Mouse (Mus musculus) myocyte (in vitro differentiated cells): ENCODE measurements around the gene Gm20075. TPM values are rescaled to one million over a fixed set of nuclear protein-coding genes. Genes with fewer than 3 reads are reported as not detected.
"Not testable (repeated sequence)": the region's sequence is repeated elsewhere in the genome, so short reads cannot be mapped to it uniquely, and the experiment has no call there.

Source experiments
- H3K27me3 ChIP-seq: one replicate; pipeline ENCODE4 v1.6.1; 2011; ENCODE audit not compliant: control insufficient read depth, insufficient read depth, insufficient read length
- H3K36me3 ChIP-seq: one replicate; pipeline ENCODE4 v1.6.1; 2011; ENCODE audit not compliant: control insufficient read depth, insufficient read depth
- H3K4me2 ChIP-seq: one replicate; pipeline ENCODE4 v1.6.1; 2011; ENCODE audit warnings: low read depth, control low read depth
- H3K4me3 ChIP-seq: one replicate; pipeline ENCODE4 v1.5.1; 2011; ENCODE audit warnings: mild to moderate bottlenecking, control low read depth, moderate library complexity
- H3K79me2 ChIP-seq: one replicate; pipeline ENCODE4 v1.6.1; 2011; ENCODE audit not compliant: control insufficient read depth, insufficient read depth
- H3ac ChIP-seq: one replicate; pipeline ENCODE4 v1.6.1; 2011; ENCODE audit not compliant: control insufficient read depth, insufficient read length
- CEBPB ChIP-seq: IDR thresholded peaks from 2 replicates; pipeline ENCODE4 v1.6.1; 2011; ENCODE audit warnings: mild to moderate bottlenecking, moderate library complexity; ENCODE audit not compliant: poor library complexity, insufficient read depth, severe bottlenecking
- E2F4 ChIP-seq: IDR thresholded peaks from one replicate; pipeline ENCODE4 v1.6.1; 2011; ENCODE audit warnings: mild to moderate bottlenecking, control low read depth, moderate library complexity; ENCODE audit not compliant: insufficient read depth
- MAX ChIP-seq: IDR thresholded peaks from one replicate; pipeline ENCODE4 v1.6.1; 2011; ENCODE audit warnings: low read depth, mild to moderate bottlenecking, control low read depth
- MYOD1 ChIP-seq, 3 experiments: IDR thresholded peaks; one replicate each; pipeline ENCODE4 v1.6.1; 2011; ENCODE audit warnings: control low read depth in 2 of 3, low read depth in 2 of 3, mild to moderate bottlenecking in 2 of 3, moderate library complexity in 1 of 3; ENCODE audit not compliant: insufficient read length in 2 of 3, control insufficient read depth in 1 of 3
- MYOG ChIP-seq, 3 experiments: IDR thresholded peaks; one replicate each; pipeline ENCODE4 v1.6.1; 2011; ENCODE audit warnings: control low read depth in 2 of 3, low read depth in 2 of 3, mild to moderate bottlenecking in 2 of 3; ENCODE audit not compliant: insufficient read length in 2 of 3, control insufficient read depth in 1 of 3, insufficient read depth in 1 of 3
- POLR2A ChIP-seq: IDR thresholded peaks from one replicate; pipeline ENCODE4 v1.6.1; 2011; ENCODE audit warnings: low read depth, mild to moderate bottlenecking, control low read depth, moderate library complexity; ENCODE audit not compliant: insufficient read length
- POLR2AphosphoS2 ChIP-seq: IDR thresholded peaks from one replicate; pipeline ENCODE4 v1.6.1; 2011; ENCODE audit warnings: low read depth, control low read depth; ENCODE audit not compliant: insufficient read length
- REST ChIP-seq: IDR thresholded peaks from one replicate; pipeline ENCODE4 v1.6.1; 2011; ENCODE audit warnings: mild to moderate bottlenecking, control low read depth, moderate library complexity; ENCODE audit not compliant: insufficient read depth, insufficient read length
- SRF ChIP-seq: IDR thresholded peaks from one replicate; pipeline ENCODE4 v1.6.1; 2011; ENCODE audit warnings: low read depth; ENCODE audit not compliant: control insufficient read depth, insufficient read length
- TCF12 ChIP-seq: IDR thresholded peaks from one replicate; pipeline ENCODE4 v1.6.1; 2011; ENCODE audit warnings: mild to moderate bottlenecking, control low read depth; ENCODE audit not compliant: poor library complexity, insufficient read depth, severe bottlenecking
- TCF3 ChIP-seq: IDR thresholded peaks from one replicate; pipeline ENCODE4 v1.6.1; 2011; ENCODE audit warnings: low read depth, control low read depth; ENCODE audit not compliant: insufficient read length
- USF1 ChIP-seq: IDR thresholded peaks from one replicate; pipeline ENCODE4 v1.6.1; 2011; ENCODE audit warnings: low read depth, mild to moderate bottlenecking, control low read depth, moderate library complexity
- polyA plus RNA-seq: library from polyadenylated mRNA; unstranded; fragments of >200 nt; fragmentation: generic; extraction: Trizol; gene quantifications from one replicate; pipeline ENCODE4 v1.2.1, GENCODE M21; 2012; ENCODE audit warnings: missing spikeins

The Gm20075 gene
- 14.5 TPM for polyA plus RNA-seq

- not testable (repeated sequence) for H3K79me2 ChIP-seq, H3K4me3 ChIP-seq, H3ac ChIP-seq, H3K27me3 ChIP-seq, H3K4me2 ChIP-seq, H3K36me3 ChIP-seq
These were observed at the start of gene Gm20075 for GRCm38 (mm10) chr13:96081276-96081675. Gm20075 (minus strand) TSS chr13:96081376.

- TF ChIP-seq REST (no peak), SRF (no peak), USF1 (no peak), CEBPB (no peak), MYOD1 (IDR thresholded peaks at IDR 0.05; ENCODE audit: control insufficient read depth in 1 of 3, insufficient read length in 2 of 3, low read depth in 2 of 3) (no peak), MYOG (IDR thresholded peaks at IDR 0.05; ENCODE audit: control insufficient read depth in 1 of 3, insufficient read depth in 1 of 3, insufficient read length in 2 of 3, low read depth in 2 of 3) (no peak), POLR2A (no peak), TCF3 (no peak), TCF12 (no peak), E2F4 (no peak), MAX (no peak), POLR2AphosphoS2 (no peak)
- Histone ChIP-seq H3K27me3 (peaks cover 27% of the 10 kb centered on the region), H3K36me3 (no peaks in the 10 kb centered on the region), H3K4me3 (no peak overlapping the region), H3K79me2 (no peaks in the 10 kb centered on the region), H3K4me2 (no peak overlapping the region), H3ac (no peak overlapping the region)
These were observed 47.9 kb upstream of the Gm20075 start for GRCm38 (mm10) chr13:96129081-96129480.

- Histone ChIP-seq H3K4me2 (no peak overlapping the region), H3ac (no peak overlapping the region), H3K27me3 (peaks cover 8% of the 10 kb centered on the region), H3K4me3 (no peak overlapping the region), H3K36me3 (no peaks in the 10 kb centered on the region), H3K79me2 (no peaks in the 10 kb centered on the region)
- TF ChIP-seq USF1, result no peak
- no peak for TF ChIP-seq POLR2A
- TF ChIP-seq REST, result no peak
- no peak for TF ChIP-seq MAX
- no peak for TF ChIP-seq TCF12
- TF ChIP-seq E2F4, result no peak
- TF ChIP-seq TCF3, result no peak
- TF ChIP-seq SRF, result no peak
- no peak for TF ChIP-seq MYOD1 (IDR thresholded peaks at IDR 0.05; ENCODE audit: control insufficient read depth in 1 of 3, insufficient read length in 2 of 3, low read depth in 2 of 3)
- no peak for TF ChIP-seq POLR2AphosphoS2
- no peak for TF ChIP-seq CEBPB
- TF ChIP-seq MYOG (IDR thresholded peaks at IDR 0.05; ENCODE audit: control insufficient read depth in 1 of 3, insufficient read depth in 1 of 3, insufficient read length in 2 of 3, low read depth in 2 of 3), result no peak
These were observed 45.5 kb upstream of the Gm20075 start for GRCm38 (mm10) chr13:96126669-96127068.

- H3K4me2 ChIP-seq, result no peak overlapping the region
- H3K79me2 ChIP-seq, result no peaks in the 10 kb centered on the region
- H3K4me3 ChIP-seq, result no peak overlapping the region
- H3ac ChIP-seq, result no peak overlapping the region
- H3K36me3 ChIP-seq, result no peaks in the 10 kb centered on the region
- H3K27me3 ChIP-seq, result no peaks in the 10 kb centered on the region
- TF ChIP-seq MYOG (IDR thresholded peaks at IDR 0.05; ENCODE audit: control insufficient read depth in 1 of 3, insufficient read depth in 1 of 3, insufficient read length in 2 of 3, low read depth in 2 of 3) (no peak), E2F4 (no peak), CEBPB (no peak), MYOD1 (IDR thresholded peaks at IDR 0.05; ENCODE audit: control insufficient read depth in 1 of 3, insufficient read length in 2 of 3, low read depth in 2 of 3) (no peak), POLR2AphosphoS2 (no peak), TCF12 (no peak), USF1 (no peak), MAX (no peak), TCF3 (no peak)
These were observed 43.8 kb upstream of the Gm20075 start for GRCm38 (mm10) chr13:96125011-96125410.

- Histone ChIP-seq H3K27me3 (no peaks in the 10 kb centered on the region), H3K36me3 (no peaks in the 10 kb centered on the region), H3K4me3 (no peak overlapping the region), H3K4me2 (no peak overlapping the region), H3ac (no peak overlapping the region), H3K79me2 (no peaks in the 10 kb centered on the region)
- no peak for TF ChIP-seq USF1
These were observed 31.5 kb upstream of the Gm20075 start for GRCm38 (mm10) chr13:96112711-96113110.

GRCm38 (mm10) chr13:96110767-96111166, 29.6 kb upstream of the Gm20075 start:
- Histone ChIP-seq H3K36me3 (no peaks in the 10 kb centered on the region), H3K27me3 (no peaks in the 10 kb centered on the region), H3ac (no peak overlapping the region), H3K4me2 (no peak overlapping the region), H3K79me2 (no peaks in the 10 kb centered on the region), H3K4me3 (no peak overlapping the region)
- TF ChIP-seq SRF (no peak), TCF12 (no peak), MYOG (IDR thresholded peaks at IDR 0.05; ENCODE audit: control insufficient read depth in 1 of 3, insufficient read depth in 1 of 3, insufficient read length in 2 of 3, low read depth in 2 of 3) (no peak), REST (no peak), TCF3 (no peak)
